Mouse (Mus musculus): ENCODE measurements at regions not wholly inside any gene's neighbourhood (a gene's known extent, or its start where the extent isn't known, plus 50 kb on each side); places are given as distances from the start of the nearest gene placed in this dataset.

DNA sequence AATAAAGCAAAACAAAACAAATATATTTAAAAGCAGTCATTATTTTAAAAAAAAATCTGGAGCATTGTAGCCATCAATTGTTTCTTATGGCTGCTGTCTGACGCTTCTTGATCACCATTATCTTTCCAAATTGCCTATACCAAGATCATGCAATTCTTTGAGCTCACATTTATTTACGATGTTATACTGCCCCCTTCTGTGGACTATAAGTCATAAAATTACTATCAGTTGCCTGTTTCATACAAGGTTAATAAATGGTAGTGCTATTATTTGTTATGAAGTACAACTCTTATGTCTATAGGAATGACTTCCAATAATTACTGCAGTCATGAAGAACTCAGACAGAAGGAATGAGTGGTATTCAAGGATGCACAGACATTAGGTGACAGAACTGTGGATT lies 57.3 kb upstream of the Eda2r start:
- no peak for ATAC-seq (replicated peaks; ENCODE audit: low FRiP score, low TSS enrichment, poor library complexity, severe bottlenecking)

DNA sequence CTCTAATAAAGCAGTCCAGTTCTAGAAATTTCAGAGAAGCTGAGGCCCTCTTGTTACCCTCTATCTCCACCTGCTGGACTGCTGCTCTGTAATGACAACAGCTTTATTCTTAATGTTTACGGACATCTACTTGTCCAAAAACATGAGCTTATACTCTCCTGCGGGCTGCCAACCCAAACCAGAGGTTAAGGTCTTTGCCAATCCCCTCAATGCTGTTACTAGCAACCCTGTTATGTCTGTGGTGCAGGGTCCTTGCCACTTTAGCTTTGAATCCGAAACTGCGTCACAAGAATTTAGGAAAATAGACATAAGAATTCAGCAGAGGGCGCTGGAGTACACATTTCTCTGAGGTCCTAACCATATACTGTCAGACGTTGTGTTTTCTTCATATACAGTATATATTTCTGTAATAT lies 54.4 kb upstream of the Eda2r start:
- peak; percentile 89 for ATAC-seq (replicated peaks; ENCODE audit: low FRiP score, low TSS enrichment, poor library complexity, severe bottlenecking)
